Mouse (Mus musculus) heart, postnatal 0 days (tissue): Measurements from ENCODE around the gene Btbd11. TPM values are rescaled to one million over a fixed set of nuclear protein-coding genes. Genes with fewer than 3 reads are reported as not detected.

Experiments used
- ATAC-seq: fragments of 200-750 bp; cut with Nextera tagmentation; 2 replicates; pipeline ENCODE4 v1.8.0; 2017; ENCODE audit warnings: low read depth, moderate number of reproducible peaks, moderate library complexity; ENCODE audit not compliant: insufficient read depth
- DNase-seq: peaks from one replicate; pipeline ENCODE4 v3.0.0-alpha.2; 2016; ENCODE audit warnings: low spot score
- H3K27ac ChIP-seq: fragments of 300-500 bp; sonication (generic); 2 replicates; pipeline ENCODE4 v1.5.1; 2014; ENCODE audit warnings: low read depth, mild to moderate bottlenecking
- H3K27me3 ChIP-seq: fragments of 300-500 bp; sonication (generic); 2 replicates; pipeline ENCODE4 v1.6.1; 2014; ENCODE audit warnings: low read length, mixed read lengths; ENCODE audit not compliant: control insufficient read depth, insufficient read depth
- H3K36me3 ChIP-seq: fragments of 300-500 bp; sonication (generic); replicated peaks from 2 replicates; pipeline ENCODE4 v1.6.1; 2014; ENCODE audit warnings: low read length, mixed read lengths; ENCODE audit not compliant: control insufficient read depth, insufficient read depth
- H3K4me1 ChIP-seq: fragments of 300-500 bp; sonication (generic); 2 replicates; pipeline ENCODE4 v1.6.1; 2014; ENCODE audit warnings: antibody characterized with exemption; ENCODE audit not compliant: control insufficient read depth, insufficient read depth
- H3K4me2 ChIP-seq: fragments of 300-500 bp; sonication (generic); 2 replicates; pipeline ENCODE4 v1.6.1; 2014; ENCODE audit warnings: low read depth, mild to moderate bottlenecking, low read length, moderate library complexity
- H3K4me3 ChIP-seq: fragments of 300-500 bp; sonication (generic); 2 replicates; pipeline ENCODE4 v1.5.1; 2014; ENCODE audit warnings: low read depth, low read length
- H3K9ac ChIP-seq: fragments of 300-500 bp; sonication (generic); replicated peaks from 2 replicates; pipeline ENCODE4 v1.6.1; 2014; ENCODE audit warnings: low read depth, low read length, mixed read lengths
- H3K9me3 ChIP-seq: fragments of 300-500 bp; sonication (generic); replicated peaks from 2 replicates; pipeline ENCODE4 v1.6.1; 2016; ENCODE audit warnings: low read length; ENCODE audit not compliant: control insufficient read depth
- CTCF ChIP-seq: IDR thresholded peaks from 2 replicates; pipeline ENCODE4 v1.5.1; 2016; ENCODE audit warnings: antibody characterized with exemption, control low read depth, low read depth
- EP300 ChIP-seq: IDR thresholded peaks from 2 replicates; pipeline ENCODE4 v1.6.1; 2016; ENCODE audit warnings: antibody characterized with exemption, low read depth
- WGBS: fragments of 180-500 bp; shearing (Covaris S2); extraction: QIAGEN DNeasy Blood & Tissue Kit; methylation state at CpG from one replicate; pipeline ENCODE4 v1.1.7; 2014; 5-methylcytosine and 5-hydroxymethylcytosine counted together
- polyA plus RNA-seq: library from polyadenylated mRNA; unstranded; fragments of >200 nt; fragmentation: Nextera tagmentation; extraction: Ambion mirVana; gene quantifications from 2 replicates; pipeline ENCODE4 v1.2.1, GENCODE M21; 2015
- total RNA-seq: library from RNA; depleted of rRNA; stranded (reverse); fragments of >200 nt; gene quantifications from 2 replicates; pipeline ENCODE4 v1.2.3, GENCODE M21; 2014; ENCODE audit warnings: low replicate concordance

Gene Btbd11
- total and polyA plus RNA-seq, 2 experiments from 2014 or later, result 0.20 to 0.50 TPM

- Histone ChIP-seq H3K27me3 (no peaks in the 10 kb centered on the region), H3K4me2 (no peak overlapping the region), H3K9ac (no peak overlapping the region), H3K4me1 (no peaks in the 10 kb centered on the region), H3K36me3 (no peaks in the 10 kb centered on the region), H3K27ac (no peak overlapping the region), H3K4me3 (no peak overlapping the region), H3K9me3 (peaks cover 7% of the 10 kb centered on the region; the same call in 1 of the 2 replicates)
- ATAC-seq (no peak), DNase-seq (no peak)
- WGBS, result 80% methylated on average over 7 of the region's 7 CpGs
- TF ChIP-seq CTCF, result no peak
- no peak for TF ChIP-seq EP300
These were observed 186.0 kb downstream of the Btbd11 start for GRCm38 (mm10) chr10:85572571-85572970.

GRCm38 (mm10) chr10:85577891-85578420 is 191.3 kb downstream of the Btbd11 start:
- no peak overlapping the region for H3K4me2 ChIP-seq
- H3K27ac ChIP-seq, result no peak overlapping the region
- TF ChIP-seq CTCF (no peak), EP300 (no peak)
- H3K27me3 ChIP-seq, result no peaks in the 10 kb centered on the region
- H3K9ac ChIP-seq, result no peak overlapping the region
- H3K4me1 ChIP-seq, result no peaks in the 10 kb centered on the region
- ATAC-seq (no peak), DNase-seq (no peak)
- no peaks in the 10 kb centered on the region for H3K36me3 ChIP-seq
- H3K4me3 ChIP-seq, result no peak overlapping the region
- peaks cover 6% of the 10 kb centered on the region; the same call in 1 of the 2 replicates for H3K9me3 ChIP-seq
- 81% methylated on average over 6 of the region's 6 CpGs for WGBS

- no peaks in the 10 kb centered on the region for H3K4me1 ChIP-seq
- ATAC-seq, result no peak
- 81% methylated on average over 13 of the region's 13 CpGs for WGBS
- H3K27me3 ChIP-seq, result no peaks in the 10 kb centered on the region
- no peak for TF ChIP-seq CTCF
- no peak for TF ChIP-seq EP300
- H3K4me2 ChIP-seq, result no peak overlapping the region
- H3K4me3 ChIP-seq, result no peak overlapping the region
- H3K36me3 ChIP-seq, result no peaks in the 10 kb centered on the region
- DNase-seq, result no peak
- H3K27ac ChIP-seq, result no peak overlapping the region
- no peak overlapping the region for H3K9ac ChIP-seq
- H3K9me3 ChIP-seq, result no peaks in the 10 kb centered on the region
These were observed 192.2 kb downstream of the Btbd11 start for GRCm38 (mm10) chr10:85578571-85579465.

- DNase-seq, result no peak
- no peak for ATAC-seq
- Histone ChIP-seq H3K27ac (no peak overlapping the region), H3K27me3 (no peaks in the 10 kb centered on the region), H3K9me3 (no peaks in the 10 kb centered on the region), H3K9ac (no peak overlapping the region), H3K4me3 (no peak overlapping the region), H3K4me1 (no peaks in the 10 kb centered on the region), H3K4me2 (no peak overlapping the region), H3K36me3 (no peaks in the 10 kb centered on the region)
- TF ChIP-seq EP300, result no peak
- no peak for TF ChIP-seq CTCF
- WGBS, result 78% methylated on average over 3 of the region's 3 CpGs
These were observed 201.1 kb downstream of the Btbd11 start for GRCm38 (mm10) chr10:85587758-85588157.

- ATAC-seq (no peak), DNase-seq (no peak)
- no peak for TF ChIP-seq EP300
- TF ChIP-seq CTCF, result no peak
- Histone ChIP-seq H3K4me1 (no peaks in the 10 kb centered on the region), H3K27ac (no peak overlapping the region), H3K36me3 (no peaks in the 10 kb centered on the region), H3K9ac (no peak overlapping the region), H3K9me3 (no peaks in the 10 kb centered on the region), H3K4me3 (no peak overlapping the region), H3K4me2 (no peak overlapping the region), H3K27me3 (no peaks in the 10 kb centered on the region)
- 83% methylated on average over 2 of the region's 2 CpGs for WGBS
These were observed 203.4 kb downstream of the Btbd11 start for GRCm38 (mm10) chr10:85590043-85590442.
